22 mouse cellular contexts compared by ENCODE assay signal in genomic region chr9:115284385-115284784, GRCm38 (mm10). TPM values are rescaled to one million over a fixed set of nuclear protein-coding genes. Genes with fewer than 3 reads are reported as not detected.
DNase-seq lines count a peak whose midpoint lies in the region; ATAC-seq and TF ChIP-seq lines count a peak whose summit lies in the region.
"Had no signal": no experiment of that assay in that cellular context is flagged by ENCODE, and none has a peak within 500 bp of the region (broad histone marks: within the 10 kb centered on the region; RNA-seq: fewer than 3 reads in every experiment).

No protein-coding gene starts in this region.

- H3K9me3 ChIP-seq in kidney, embryonic 14.5 days (ENCODE audit: control insufficient read depth, low read length), result no peaks in the 10 kb centered on the region
- H3K9me3 ChIP-seq in lung, postnatal 0 days (ENCODE audit: low read length), result no peaks in the 10 kb centered on the region
- H3K9me3 ChIP-seq: G1E had no signal

- H3K4me3 ChIP-seq in kidney, adult 2 months (ENCODE audit: insufficient read depth, low read depth, low read length), result no peak overlapping the region
- no peak overlapping the region for H3K4me3 ChIP-seq in kidney, embryonic 14.5 days (ENCODE audit: low read length)
- H3K4me3 ChIP-seq in lung, postnatal 0 days (ENCODE audit: low read depth, low read length), result no peak overlapping the region

- no peak for TF ChIP-seq POLR2A in kidney, adult 2 months (IDR thresholded peaks at IDR 0.05; ENCODE audit: low read depth, low read length)

- H3K9ac ChIP-seq in kidney, embryonic 14.5 days (ENCODE audit: low read depth, low read length), result no peak overlapping the region
- H3K9ac ChIP-seq in lung, postnatal 0 days (replicated peaks; ENCODE audit: low read depth), result no peak overlapping the region

- POLR2A ChIA-PET in Patski (lab: Charles Lee), result no interaction called here

- DNase-seq in kidney, adult 2 months, result peak; percentile 68
- no peak for DNase-seq in kidney, postnatal 10 days
- DNase-seq in kidney, adult 9 months, result peak; percentile 64
- no peak for DNase-seq in lung, postnatal 0 days (ENCODE audit: low spot score)
- DNase-seq in lung, postnatal 14 days, result no peak
- DNase-seq in Patski (ENCODE audit: low read depth, low spot score), result no peak
- DNase-seq: adrenal gland, adult 2 months; adrenal gland, adult 8-10 months; adrenal gland, postnatal 10 days; adrenal gland, postnatal 14 days; adrenal gland, postnatal 25 days; adrenal gland, postnatal 36 days; B cell, adult 2 months; cerebellum, adult 11 months; cerebellum, adult 11-12 months; cerebellum, adult 18-20 months had no signal

- H3K4me1 ChIP-seq in kidney, adult 2 months (ENCODE audit: control insufficient read depth, insufficient read depth, low read length), result peaks cover 24% of the 10 kb centered on the region
- peaks cover 25% of the 10 kb centered on the region for H3K4me1 ChIP-seq in kidney, embryonic 14.5 days (ENCODE audit: control insufficient read depth, insufficient read depth, low read length)
- H3K4me1 ChIP-seq in lung, postnatal 0 days (ENCODE audit: insufficient read depth, low read depth, low read length), result peaks cover 11% of the 10 kb centered on the region; the same call in 1 of the 2 replicates

- no peak for ATAC-seq in kidney, embryonic 14.5 days (ENCODE audit: low FRiP score, low TSS enrichment)
- no peak for ATAC-seq in lung, postnatal 0 days
- peak; percentile 54 for ATAC-seq in Patski
- no peak for ATAC-seq in megakaryocyte-erythroid progenitor cell, adult 5-6 weeks (replicated peaks; ENCODE audit: low FRiP score, low TSS enrichment, poor library complexity, severe bottlenecking)
- ATAC-seq: activated CD4-positive, CD25-positive, alpha-beta regulatory T cell, adult 4 months; CD4-positive, CD25-positive, alpha-beta regulatory T cell, adult 4 months had no signal

- no peak for TF ChIP-seq EP300 in lung, postnatal 0 days (IDR thresholded peaks at IDR 0.05)

- TF ChIP-seq CTCF in kidney, adult 2 months (conservative IDR thresholded peaks at IDR 0.05; ENCODE audit: insufficient read depth, insufficient read length, low read depth, low read length), result no peak
- TF ChIP-seq CTCF in lung, postnatal 0 days (IDR thresholded peaks at IDR 0.05), result no peak
- TF ChIP-seq CTCF in Patski (IDR thresholded peaks at IDR 0.05), result no peak

- no peaks in the 10 kb centered on the region for H3K36me3 ChIP-seq in kidney, adult 2 months (ENCODE audit: control insufficient read depth, insufficient read depth, low read length)
- peaks cover 11% of the 10 kb centered on the region for H3K36me3 ChIP-seq in kidney, embryonic 14.5 days (ENCODE audit: control insufficient read depth, insufficient read depth, low read length)
- no peaks in the 10 kb centered on the region for H3K36me3 ChIP-seq in lung, postnatal 0 days (ENCODE audit: insufficient read depth, low read length)

- CTCF ChIA-PET in Patski (lab: Charles Lee), result no interaction called here

- H3K27ac ChIP-seq in kidney, adult 2 months (ENCODE audit: insufficient read depth, low read depth, low read length), result no peak overlapping the region
- H3K27ac ChIP-seq in kidney, embryonic 14.5 days (ENCODE audit: low read depth, low read length), result no peak overlapping the region
- H3K27ac ChIP-seq in lung, postnatal 0 days (ENCODE audit: low read length), result peak overlapping the region; percentile 59; the same call in 1 of the 2 replicates

- WGBS in kidney, adult 2 months, result 41% methylated on average over 4 of the region's 4 CpGs
- 37% methylated on average over 4 of the region's 4 CpGs for WGBS in kidney, embryonic 14.5 days
- WGBS in lung, postnatal 0 days, result 72% methylated on average over 4 of the region's 4 CpGs

- no peak overlapping the region for H3K4me2 ChIP-seq in kidney, embryonic 14.5 days (replicated peaks; ENCODE audit: low read depth, low read length)
- no peak overlapping the region for H3K4me2 ChIP-seq in lung, postnatal 0 days (replicated peaks; ENCODE audit: low read depth, low read length)

- no peaks in the 10 kb centered on the region for H3K27me3 ChIP-seq in kidney, adult 2 months (replicated peaks; ENCODE audit: control insufficient read depth, insufficient read depth, low read length)
- no peaks in the 10 kb centered on the region for H3K27me3 ChIP-seq in kidney, embryonic 14.5 days (ENCODE audit: control insufficient read depth, insufficient read depth, low read length)
- no peaks in the 10 kb centered on the region for H3K27me3 ChIP-seq in lung, postnatal 0 days (replicated peaks; ENCODE audit: insufficient read depth, low read length)
- H3K27me3 ChIP-seq in Patski, result no peaks in the 10 kb centered on the region
- H3K27me3 ChIP-seq: CH12.LX had no signal

- in situ Hi-C loops in Patski (cut with MboI; ENCODE audit: low pct_unique_long_range_greater_than_20kb), result no loop called here

RNA-seq across cellular contexts. Expression of gene Stt3b, which starts 25.8 kb away (rescaled TPM):
- 45.9 and 48.9 TPM in 2 replicates for polyA plus RNA-seq in kidney, adult 2 months (2012; rRNA removed)
- 58.6 and 124 TPM in 2 replicates for polyA plus RNA-seq in kidney, embryonic 14.5 days (2014; fragmentation: Nextera tagmentation; extraction: Ambion mirVana)
- polyA plus RNA-seq in lung, postnatal 0 days (2015; fragmentation: Nextera tagmentation; extraction: Ambion mirVana), result 56.6 and 62.3 TPM in 2 replicates
- 134 TPM for polyA plus RNA-seq in Patski (2021)
- 97.1 and 101 TPM in 2 replicates for total RNA-seq in megakaryocyte-erythroid progenitor cell, adult 5-6 weeks (2014; fragmentation: Nextera tagmentation)
- total RNA-seq in megakaryocyte-erythroid progenitor cell, adult 5-6 weeks (2017), result 94.4 and 108 TPM in 2 replicates

Comparison
In these comparisons a context has a peak if more than half of its experiments do, and no peak if none do; other contexts are left out.
1. DNase-seq: peak in kidney, adult 2 months (single experiment) and kidney, adult 9 months (single experiment); none in kidney, postnatal 10 days (single experiment), lung, postnatal 0 days (single experiment), lung, postnatal 14 days (single experiment) and Patski (single experiment).